Mouse (Mus musculus) liver, embryonic 14.5 days (tissue): ENCODE results near the gene Gpr157. TPM values are rescaled to one million over a fixed set of nuclear protein-coding genes. Genes with fewer than 3 reads are reported as not detected.

Experiments
- ATAC-seq: fragments of 200-750 bp; cut with Nextera tagmentation; 2 replicates; pipeline ENCODE4 v1.8.0; 2017; ENCODE audit warnings: moderate number of reproducible peaks, mild to moderate bottlenecking, moderate library complexity; ENCODE audit not compliant: insufficient read depth
- DNase-seq, 3 experiments: peaks; one replicate each; pipeline ENCODE4 v3.0.0-alpha.2; 2012 to 2013; ENCODE audit warnings: low read depth in 3 of 3, low spot score in 3 of 3
- H3K27ac ChIP-seq: fragments of 300-500 bp; sonication (generic); 2 replicates; pipeline ENCODE4 v1.5.1; 2014; ENCODE audit warnings: moderate library complexity, mild to moderate bottlenecking, control low read depth, inconsistent platforms
- H3K27me3 ChIP-seq: fragments of 300-500 bp; sonication (generic); 2 replicates; pipeline ENCODE4 v1.6.1; 2014; ENCODE audit warnings: mild to moderate bottlenecking, low read length, moderate library complexity; ENCODE audit not compliant: control insufficient read depth, insufficient read depth
- H3K36me3 ChIP-seq: fragments of 300-500 bp; sonication (generic); replicated peaks from 2 replicates; pipeline ENCODE4 v1.6.1; 2014; ENCODE audit warnings: low read depth; ENCODE audit not compliant: control insufficient read depth, insufficient read depth
- H3K4me1 ChIP-seq, 2 experiments: fragments of 200-500 bp in 1 of 2; fragments of 300-500 bp in 1 of 2; sonication (generic) in 1 of 2; replicated peaks; 2 replicates each; pipeline ENCODE4 v1.6.1; 2012 to 2014; ENCODE audit warnings: antibody characterized with exemption in 1 of 2, inconsistent platforms in 1 of 2, low read length in 1 of 2; ENCODE audit not compliant: control insufficient read depth in 2 of 2, insufficient read depth in 2 of 2
- H3K4me2 ChIP-seq: fragments of 300-500 bp; sonication (generic); 2 replicates; pipeline ENCODE4 v1.6.1; 2014; ENCODE audit warnings: low read depth, mild to moderate bottlenecking, control low read depth, moderate library complexity
- H3K4me3 ChIP-seq, 2 experiments: fragments of 200-500 bp in 1 of 2; fragments of 300-500 bp in 1 of 2; sonication (generic) in 1 of 2; 2 replicates each; pipeline ENCODE4 v1.5.1; 2012 to 2014; ENCODE audit warnings: low read depth in 2 of 2, low read length in 2 of 2, mild to moderate bottlenecking in 2 of 2, control low read depth in 1 of 2, inconsistent platforms in 1 of 2, moderate library complexity in 1 of 2; ENCODE audit not compliant: insufficient read depth in 1 of 2
- H3K9ac ChIP-seq: fragments of 300-500 bp; sonication (generic); replicated peaks from 2 replicates; pipeline ENCODE4 v1.6.1; 2014; ENCODE audit warnings: mild to moderate bottlenecking, control low read depth, moderate library complexity
- H3K9me3 ChIP-seq: fragments of 300-500 bp; sonication (generic); 2 replicates; pipeline ENCODE4 v1.6.1; 2016; ENCODE audit warnings: low read length, mixed read lengths; ENCODE audit not compliant: control insufficient read depth
- CTCF ChIP-seq: IDR thresholded peaks from 2 replicates; pipeline ENCODE4 v1.5.1; 2016; ENCODE audit warnings: antibody characterized with exemption, low read depth, control low read depth
- EP300 ChIP-seq: IDR thresholded peaks from 2 replicates; pipeline ENCODE4 v1.6.1; 2016; ENCODE audit warnings: antibody characterized with exemption, low read depth
- WGBS: fragments of 180-500 bp; shearing (Covaris S2); extraction: QIAGEN DNeasy Blood & Tissue Kit; methylation state at CpG from one replicate; pipeline ENCODE4 v1.1.7; 2014; ENCODE audit not compliant: insufficient replicate concordance; 5-methylcytosine and 5-hydroxymethylcytosine counted together
- microRNA counts: library from miRNA; unstranded; fragments of <30 nt; microRNA quantifications from one replicate; lab custom pipeline; 2016
- microRNA-seq: library from miRNA; unstranded; fragments of <30 nt; microRNA quantifications from one replicate; pipeline ENCODE4, GENCODE M21; 2016
- polyA plus RNA-seq, 2 experiments: library from polyadenylated mRNA; depleted of rRNA in 1 of 2; stranded (reverse) in 1 of 2; unstranded in 1 of 2; fragments of >200 nt; fragmentation: Nextera tagmentation in 1 of 2; extraction: Ambion mirVana in 1 of 2; gene quantifications; 2 replicates each; pipeline versions ENCODE4 v1.2.1 to v1.2.3; 2012 to 2014

The Gpr157 gene
- polyA plus RNA-seq, 2 experiments: 0.05 to 0.25 TPM

DNA sequence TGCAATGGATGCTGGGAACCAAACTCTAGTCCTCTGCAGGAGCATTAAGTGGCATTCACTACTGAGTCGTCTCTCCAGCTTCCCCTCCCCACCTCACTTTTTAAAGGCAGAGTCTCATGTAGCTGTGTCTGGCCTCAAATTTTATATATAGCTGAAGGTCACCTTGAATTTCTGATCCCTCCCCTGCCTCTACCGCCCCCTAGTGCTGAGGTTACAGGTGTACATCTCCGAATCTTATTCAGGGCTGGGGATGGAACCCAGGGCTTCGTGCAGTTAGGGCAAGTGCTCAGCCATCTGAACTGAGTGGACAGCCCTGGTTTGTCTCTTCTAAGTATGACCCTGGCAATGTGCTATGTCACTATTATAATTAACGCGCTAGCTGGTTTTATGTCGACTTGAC is 63.9 kb downstream of the Gpr157 start:
- Histone ChIP-seq H3K9ac (no peak overlapping the region), H3K27ac (no peak overlapping the region), H3K36me3 (no peaks in the 10 kb centered on the region), H3K4me2 (no peak overlapping the region), H3K9me3 (no peaks in the 10 kb centered on the region), H3K4me1 (peaks cover 0 to 12% of the 10 kb centered on the region in 2 experiments; a peak in 2 of 4 replicates), H3K4me3 (no peak overlapping the region), H3K27me3 (no peaks in the 10 kb centered on the region)
- TF ChIP-seq CTCF: peak; percentile 53
- TF ChIP-seq EP300: no peak
- DNase-seq (no peak), ATAC-seq (no peak)
- WGBS: 65% methylated on average over 7 of the region's 7 CpGs

DNA sequence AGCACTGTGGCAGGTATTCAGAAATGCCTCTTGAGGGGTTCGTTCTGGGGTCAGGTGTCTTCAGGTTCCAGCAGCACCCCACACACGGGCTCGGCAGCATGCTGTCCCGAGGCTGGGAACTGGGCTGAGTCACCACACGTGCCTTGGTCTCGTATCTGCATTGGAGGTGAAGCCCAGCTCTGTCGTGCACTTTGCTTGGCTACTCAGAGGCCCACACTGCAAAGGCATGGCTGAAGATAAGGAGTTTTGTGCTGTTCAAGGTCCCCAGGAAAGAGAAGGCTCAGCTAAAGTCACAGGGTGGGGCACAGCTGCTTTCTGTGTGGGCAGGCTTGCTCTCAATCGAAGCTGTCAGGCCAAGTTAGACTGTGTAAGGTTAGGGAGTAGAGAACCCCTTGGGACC is 65.3 kb downstream of the Gpr157 start:
- TF ChIP-seq CTCF (no peak), EP300 (no peak)
- Histone ChIP-seq H3K36me3 (no peaks in the 10 kb centered on the region), H3K27ac (no peak overlapping the region), H3K4me2 (no peak overlapping the region), H3K9me3 (no peaks in the 10 kb centered on the region), H3K4me3 (no peak overlapping the region), H3K27me3 (no peaks in the 10 kb centered on the region), H3K9ac (no peak overlapping the region), H3K4me1 (peaks cover 0 to 9% of the 10 kb centered on the region in 2 experiments; a peak in 2 of 4 replicates)
- DNase-seq (peak in 1 of 3 experiments; percentile 31), ATAC-seq (peak; percentile 84)
- WGBS: 26% methylated on average over 8 of the region's 8 CpGs

DNA sequence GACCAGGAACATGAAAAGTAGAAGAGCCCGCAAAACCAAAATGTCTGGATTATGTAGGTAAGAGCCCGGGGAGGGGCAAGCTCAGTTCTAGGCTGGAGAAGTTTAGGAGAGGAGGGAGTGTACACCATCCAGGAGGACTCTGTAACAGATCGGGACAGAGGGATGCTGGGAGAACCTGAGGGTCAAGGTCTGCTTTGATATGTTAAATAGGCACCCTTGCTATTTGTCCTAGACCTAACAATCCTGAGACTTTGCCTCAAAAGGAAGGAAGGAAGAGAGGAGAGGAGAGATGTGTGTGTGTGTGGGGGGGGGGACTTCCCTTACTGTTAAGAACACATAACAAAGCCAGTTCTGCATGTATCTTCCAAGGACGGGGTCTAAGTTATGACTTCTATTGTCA is 68.1 kb downstream of the Gpr157 start:
- Histone ChIP-seq H3K4me3 (no peak overlapping the region), H3K4me1 (peaks cover 0 to 9% of the 10 kb centered on the region in 2 experiments; a peak in 2 of 4 replicates), H3K9ac (no peak overlapping the region), H3K9me3 (no peaks in the 10 kb centered on the region), H3K4me2 (no peak overlapping the region), H3K27ac (no peak overlapping the region), H3K36me3 (no peaks in the 10 kb centered on the region), H3K27me3 (no peaks in the 10 kb centered on the region)
- WGBS: 64% methylated on average over 4 of the region's 4 CpGs
- TF ChIP-seq EP300 (no peak), CTCF (no peak)
- DNase-seq (no peak), ATAC-seq (no peak)

MicroRNAs encoded within 50 kb of the gene (microRNA counts, 519-probe panel; counts per million panel counts)
- microRNA mmu-miR-34a (lab: Ali Mortazavi, UCI): 69.9 counts per million

Small RNAs within 50 kb of the gene (microRNA-seq; reads per million reads assigned to microRNA genes)
- gene Mir34a: 84.1 reads per million, percentile 46 among the genes with 10 or more reads in this experiment

Other genes starting within 250 kb of the Gpr157 start
- 0.23 and 0.25 TPM in 2 replicates for gene Spsb1, start 132.3 kb upstream of the Gpr157 start, polyA plus RNA-seq (2012; rRNA removed)
- gene Spsb1, start 132.3 kb upstream of the Gpr157 start, polyA plus RNA-seq (2014; fragmentation: Nextera tagmentation; extraction: Ambion mirVana): 0.46 and 0.56 TPM in 2 replicates
- 8.3 and 9.6 TPM in 2 replicates for gene H6pd, start 78.3 kb upstream of the Gpr157 start, polyA plus RNA-seq (2012; rRNA removed)
- 7.9 and 9.1 TPM in 2 replicates for gene H6pd, start 78.3 kb upstream of the Gpr157 start, polyA plus RNA-seq (2014; fragmentation: Nextera tagmentation; extraction: Ambion mirVana)
- gene Slc2a5, start 31.9 kb downstream of the Gpr157 start, polyA plus RNA-seq (2012; rRNA removed): 0.08 and 0.19 TPM in 2 replicates
- 0.18 and 0.43 TPM in 2 replicates for gene Slc2a5, start 31.9 kb downstream of the Gpr157 start, polyA plus RNA-seq (2014; fragmentation: Nextera tagmentation; extraction: Ambion mirVana)
- 0.04 TPM in 1 of 2 replicates, not detected in the other for gene Slc2a7, start 61.6 kb downstream of the Gpr157 start, polyA plus RNA-seq (2012; rRNA removed)
- 0.24 TPM in 1 of 2 replicates, not detected in the other for gene Slc2a7, start 61.6 kb downstream of the Gpr157 start, polyA plus RNA-seq (2014; fragmentation: Nextera tagmentation; extraction: Ambion mirVana)
- gene Car6, start 114.0 kb downstream of the Gpr157 start, polyA plus RNA-seq (2012; rRNA removed): 0.02 and 0.17 TPM in 2 replicates
- gene Car6, start 114.0 kb downstream of the Gpr157 start, polyA plus RNA-seq (2014; fragmentation: Nextera tagmentation; extraction: Ambion mirVana): 0.09 TPM in 1 of 2 replicates, not detected in the other
- 167 and 215 TPM in 2 replicates for gene Eno1, start 149.4 kb downstream of the Gpr157 start, polyA plus RNA-seq (2012; rRNA removed)
- 451 and 488 TPM in 2 replicates for gene Eno1, start 149.4 kb downstream of the Gpr157 start, polyA plus RNA-seq (2014; fragmentation: Nextera tagmentation; extraction: Ambion mirVana)
- gene Rere, start 194.3 kb downstream of the Gpr157 start, polyA plus RNA-seq (2012; rRNA removed): 4.8 and 5.6 TPM in 2 replicates
- 5.1 and 8.8 TPM in 2 replicates for gene Rere, start 194.3 kb downstream of the Gpr157 start, polyA plus RNA-seq (2014; fragmentation: Nextera tagmentation; extraction: Ambion mirVana)